Comparison of ENCODE assay signal across 9 mouse cellular contexts in genomic region chr4:140592217-140592759, GRCm38 (mm10).
DNase-seq lines count a peak whose midpoint lies in the region; ATAC-seq and TF ChIP-seq lines count a peak whose summit lies in the region.
"Had no signal": no experiment of that assay in that cellular context is flagged by ENCODE, and none has a peak within 500 bp of the region (broad histone marks: within the 10 kb centered on the region; RNA-seq: fewer than 3 reads in every experiment).

No protein-coding gene starts in this region.

- TF ChIP-seq EP300 in liver, postnatal 0 days (IDR thresholded peaks at IDR 0.05; ENCODE audit: low read depth): no peak

- DNase-seq in B cell, adult 2 months: peak; percentile 59 to 65
- peak; percentile 88 to 94 for DNase-seq in adrenal gland, postnatal 36 days
- DNase-seq in embryonic facial prominence, embryonic 14.5 days (ENCODE audit: low spot score): peak; percentile 84
- peak; percentile 88 for DNase-seq in kidney, postnatal 14 days
- peak; percentile 86 for DNase-seq in liver, postnatal 0 days
- DNase-seq in ovary, postnatal 10 days (ENCODE audit: low spot score): peak; percentile 69
- peak; percentile 79 to 95 for DNase-seq in thymus, postnatal 10 days (ENCODE audit: low spot score in 2 of 2)

- H3K9ac ChIP-seq in embryonic facial prominence, embryonic 14.5 days (ENCODE audit: low read depth, low read length): no peak overlapping the region
- no peak overlapping the region for H3K9ac ChIP-seq in heart, embryonic 16.5 days (ENCODE audit: low read length)
- no peak overlapping the region for H3K9ac ChIP-seq in liver, postnatal 0 days (replicated peaks)
- H3K9ac ChIP-seq: embryonic facial prominence, embryonic 13.5 days had no signal

- peak; percentile 74; the same call in 1 of the 2 replicates for ATAC-seq in embryonic facial prominence, embryonic 14.5 days (ENCODE audit: low read depth)
- ATAC-seq in heart, embryonic 16.5 days (replicated peaks; ENCODE audit: extremely low read depth, insufficient read depth, low FRiP score): peak; percentile 49
- peak; percentile 47; the same call in 1 of the 2 replicates for ATAC-seq in liver, postnatal 0 days

- H3K4me3 ChIP-seq in embryonic facial prominence, embryonic 14.5 days (ENCODE audit: low read depth, low read length): no peak overlapping the region
- no peak overlapping the region for H3K4me3 ChIP-seq in heart, embryonic 16.5 days (ENCODE audit: low read length)
- no peak overlapping the region for H3K4me3 ChIP-seq in liver, postnatal 0 days (ENCODE audit: low read depth, low read length)
- H3K4me3 ChIP-seq: embryonic facial prominence, embryonic 13.5 days had no signal

- no peaks in the 10 kb centered on the region for H3K27me3 ChIP-seq in embryonic facial prominence, embryonic 14.5 days (replicated peaks; ENCODE audit: control insufficient read depth, insufficient read depth, low read length)
- H3K27me3 ChIP-seq in heart, embryonic 16.5 days (ENCODE audit: control insufficient read depth, insufficient read depth, low read length): no peaks in the 10 kb centered on the region
- H3K27me3 ChIP-seq in liver, postnatal 0 days (ENCODE audit: insufficient read depth, low read length): no peaks in the 10 kb centered on the region
- H3K27me3 ChIP-seq: embryonic facial prominence, embryonic 13.5 days had no signal

- TF ChIP-seq CTCF in liver, postnatal 0 days (IDR thresholded peaks at IDR 0.05; ENCODE audit: low read depth): peak; percentile 85

- peaks cover 20% of the 10 kb centered on the region for H3K36me3 ChIP-seq in embryonic facial prominence, embryonic 14.5 days (ENCODE audit: control insufficient read depth, insufficient read depth, low read length)
- peaks cover 21% of the 10 kb centered on the region for H3K36me3 ChIP-seq in heart, embryonic 16.5 days (ENCODE audit: control insufficient read depth, insufficient read depth)
- H3K36me3 ChIP-seq in liver, postnatal 0 days (replicated peaks; ENCODE audit: insufficient read depth, low read length): no peaks in the 10 kb centered on the region; the same call in none of the 2 replicates

- no peaks in the 10 kb centered on the region for H3K4me1 ChIP-seq in embryonic facial prominence, embryonic 14.5 days (ENCODE audit: control insufficient read depth, insufficient read depth, low read length)
- H3K4me1 ChIP-seq in heart, embryonic 16.5 days (ENCODE audit: control insufficient read depth, insufficient read depth, low read length): peaks cover 2% of the 10 kb centered on the region; the same call in 1 of the 2 replicates
- no peaks in the 10 kb centered on the region for H3K4me1 ChIP-seq in liver, postnatal 0 days (ENCODE audit: insufficient read depth)
- H3K4me1 ChIP-seq: embryonic facial prominence, embryonic 13.5 days had no signal

- H3K27ac ChIP-seq in embryonic facial prominence, embryonic 14.5 days (replicated peaks; ENCODE audit: low read depth, low read length): no peak overlapping the region
- H3K27ac ChIP-seq in heart, embryonic 16.5 days (ENCODE audit: low read length): no peak overlapping the region
- H3K27ac ChIP-seq in liver, postnatal 0 days (ENCODE audit: low read depth): no peak overlapping the region
- H3K27ac ChIP-seq: embryonic facial prominence, embryonic 13.5 days had no signal

- 29% methylated on average over 11 of the region's 11 CpGs for WGBS in embryonic facial prominence, embryonic 14.5 days
- WGBS in heart, embryonic 16.5 days: 30% methylated on average over 11 of the region's 11 CpGs
- 25% methylated on average over 11 of the region's 11 CpGs for WGBS in liver, postnatal 0 days (ENCODE audit: insufficient replicate concordance)

- no peak overlapping the region for H3K4me2 ChIP-seq in embryonic facial prominence, embryonic 14.5 days (ENCODE audit: low read depth, low read length)
- no peak overlapping the region for H3K4me2 ChIP-seq in heart, embryonic 16.5 days (ENCODE audit: low read depth, low read length)
- H3K4me2 ChIP-seq in liver, postnatal 0 days (ENCODE audit: low read depth, low read length): no peak overlapping the region
- H3K4me2 ChIP-seq: embryonic facial prominence, embryonic 13.5 days had no signal

- peaks cover 12% of the 10 kb centered on the region for H3K9me3 ChIP-seq in embryonic facial prominence, embryonic 14.5 days (ENCODE audit: control insufficient read depth, low read length)
- peaks cover 11% of the 10 kb centered on the region for H3K9me3 ChIP-seq in heart, embryonic 16.5 days (replicated peaks; ENCODE audit: control insufficient read depth, low read length)
- no peaks in the 10 kb centered on the region for H3K9me3 ChIP-seq in liver, postnatal 0 days (ENCODE audit: low read length)
